Mouse (Mus musculus) T-helper 2 cell (primary cell): Measurements from ENCODE around the gene Snap23.

Experiments
- in situ Hi-C: fragments of 300-600 bp; cut with MboI, MseI; formaldehyde crosslinking; loops from one replicate; pipeline ENCODE4 v1.15.1; 2025; ENCODE audit warnings: high pct_unique_total_duplicates

Snap23 gene

DNA sequence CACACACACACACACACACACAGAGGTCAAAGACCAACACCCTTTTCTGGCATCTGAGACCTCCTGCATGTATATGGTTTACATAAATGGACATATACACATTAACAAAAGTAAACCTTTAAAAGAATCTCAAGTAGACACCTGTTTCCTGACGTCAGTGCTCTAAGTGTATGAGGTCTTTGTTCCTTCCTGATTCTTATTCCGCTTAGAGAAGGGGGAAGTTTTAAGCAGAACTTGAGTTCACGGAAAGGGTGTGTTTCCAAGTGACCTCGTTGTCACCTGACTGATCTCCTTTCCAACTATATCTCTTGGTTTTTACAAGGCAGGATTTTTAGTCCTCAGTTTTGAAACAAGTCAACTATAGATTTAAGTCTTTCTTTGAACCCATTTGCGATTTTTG lies 10.8 kb downstream of the Snap23 start:
- in situ Hi-C loops, result no loop called here

DNA sequence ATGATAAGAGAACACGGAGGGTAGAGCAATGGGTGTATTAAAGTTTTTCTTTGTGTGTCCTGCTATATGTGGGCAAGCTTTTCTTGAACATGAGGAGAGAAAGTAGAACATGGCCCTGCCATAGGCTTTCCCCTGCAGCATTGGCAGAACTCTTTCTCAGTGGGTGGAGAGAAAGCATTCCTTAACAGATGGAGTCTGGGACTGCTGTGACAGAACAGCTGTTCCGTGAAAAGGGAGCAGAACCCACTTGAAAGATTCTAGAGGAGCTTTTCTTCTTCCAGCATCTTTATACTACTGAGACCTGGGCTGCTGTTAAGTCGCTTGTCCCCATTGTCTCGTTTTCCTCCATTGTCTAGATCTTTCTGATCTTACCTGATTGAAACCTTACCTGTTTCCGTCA lies 22.3 kb downstream of the Snap23 start:
- in situ Hi-C loops, result no loop called here

DNA sequence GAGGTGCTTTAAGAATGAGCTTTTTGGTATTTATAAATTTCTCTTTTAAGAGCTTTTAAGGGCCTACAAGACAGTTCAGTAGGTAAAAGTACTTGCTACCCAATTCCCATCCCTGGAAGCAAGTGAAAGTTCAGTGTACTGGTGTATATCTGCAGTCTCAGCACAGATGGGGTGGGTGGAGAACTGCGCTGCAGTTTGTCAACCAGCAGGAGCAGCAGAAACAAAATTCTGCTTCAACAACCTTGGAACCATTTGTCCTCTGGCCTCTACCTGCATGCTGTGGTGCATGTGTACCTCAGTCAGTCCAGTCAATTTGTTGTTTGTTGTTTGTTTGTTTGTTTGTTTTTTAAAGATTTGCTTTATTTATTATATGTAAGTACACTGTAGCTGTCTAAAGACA lies 24.8 kb downstream of the Snap23 start:
- in situ Hi-C loops, result no loop called here

DNA sequence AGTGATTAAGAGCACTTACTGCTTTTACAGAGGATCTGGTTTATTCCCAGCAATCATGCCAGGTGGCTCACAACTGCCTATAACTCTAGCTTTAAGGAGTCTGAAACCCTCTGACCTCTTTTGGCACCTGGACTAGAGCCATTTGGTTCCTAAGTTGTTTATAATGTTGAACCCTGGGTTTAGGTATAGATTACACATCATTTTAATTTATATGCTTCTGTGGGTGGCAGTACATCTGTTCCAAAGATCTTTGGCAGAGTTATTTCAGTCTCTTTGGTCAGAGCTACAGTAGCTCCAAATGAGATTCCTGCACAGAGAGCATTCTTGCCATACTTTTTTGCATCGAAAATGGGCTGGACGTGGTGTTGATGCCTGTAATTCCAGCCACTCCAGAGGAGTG lies 30.3 kb downstream of the Snap23 start:
- in situ Hi-C loops, result no loop called here

DNA sequence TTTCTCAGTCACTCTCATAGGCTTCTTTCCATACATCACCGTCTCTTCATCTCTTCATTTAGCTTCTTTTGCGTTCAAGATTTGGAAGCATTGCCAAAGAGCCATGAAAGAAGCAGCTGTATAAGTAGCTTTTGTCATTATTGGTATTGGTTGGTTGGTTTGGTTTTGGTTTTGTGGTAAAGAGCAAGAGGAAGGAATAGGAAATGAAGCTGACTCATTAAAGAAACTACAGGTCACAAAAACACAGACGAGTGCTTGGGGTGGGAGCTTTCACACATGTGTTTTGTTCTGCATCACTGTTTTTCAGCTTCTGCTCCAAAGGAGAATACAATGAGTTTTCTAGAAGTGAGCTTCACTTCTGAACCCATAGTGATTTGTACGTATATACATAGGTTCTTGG lies 32.0 kb downstream of the Snap23 start:
- in situ Hi-C loops, result no loop called here

DNA sequence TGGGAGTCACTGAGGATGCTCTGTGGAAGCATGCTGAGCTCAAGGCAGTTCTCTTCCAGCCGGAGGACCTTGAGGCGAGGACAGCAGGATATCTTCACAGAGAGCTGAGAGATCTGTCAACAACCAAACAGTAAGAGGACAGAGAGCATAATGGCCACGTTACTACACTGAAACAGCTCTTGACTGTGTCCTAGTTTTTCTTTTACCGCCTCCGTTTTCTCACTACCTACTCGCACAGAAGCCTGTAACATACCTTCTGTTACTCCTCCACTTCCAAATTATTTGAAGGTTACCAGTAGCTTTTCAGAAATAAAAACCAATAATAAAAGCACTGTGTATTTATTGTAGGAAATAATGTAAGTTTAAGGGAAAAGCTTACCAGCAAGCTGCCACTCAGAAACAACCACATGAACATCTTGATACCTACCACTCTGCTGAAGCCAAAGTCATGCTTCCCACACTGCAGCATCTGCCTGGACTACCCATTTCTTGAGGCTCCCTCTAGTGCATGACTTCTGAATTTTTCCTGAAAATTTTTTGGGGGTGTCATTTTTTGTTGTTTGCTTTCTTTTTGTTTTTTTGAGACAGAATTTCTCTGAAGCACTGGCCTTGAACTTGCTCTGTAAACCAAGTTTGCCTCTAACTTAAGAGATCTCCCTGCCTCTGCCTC lies 38.7 kb downstream of the Snap23 start:
- in situ Hi-C loops, result loop anchor here (25.0 kb wide), 1 partner anchor 919 kb away; the partner anchor contains the start of gene Rtf1

DNA sequence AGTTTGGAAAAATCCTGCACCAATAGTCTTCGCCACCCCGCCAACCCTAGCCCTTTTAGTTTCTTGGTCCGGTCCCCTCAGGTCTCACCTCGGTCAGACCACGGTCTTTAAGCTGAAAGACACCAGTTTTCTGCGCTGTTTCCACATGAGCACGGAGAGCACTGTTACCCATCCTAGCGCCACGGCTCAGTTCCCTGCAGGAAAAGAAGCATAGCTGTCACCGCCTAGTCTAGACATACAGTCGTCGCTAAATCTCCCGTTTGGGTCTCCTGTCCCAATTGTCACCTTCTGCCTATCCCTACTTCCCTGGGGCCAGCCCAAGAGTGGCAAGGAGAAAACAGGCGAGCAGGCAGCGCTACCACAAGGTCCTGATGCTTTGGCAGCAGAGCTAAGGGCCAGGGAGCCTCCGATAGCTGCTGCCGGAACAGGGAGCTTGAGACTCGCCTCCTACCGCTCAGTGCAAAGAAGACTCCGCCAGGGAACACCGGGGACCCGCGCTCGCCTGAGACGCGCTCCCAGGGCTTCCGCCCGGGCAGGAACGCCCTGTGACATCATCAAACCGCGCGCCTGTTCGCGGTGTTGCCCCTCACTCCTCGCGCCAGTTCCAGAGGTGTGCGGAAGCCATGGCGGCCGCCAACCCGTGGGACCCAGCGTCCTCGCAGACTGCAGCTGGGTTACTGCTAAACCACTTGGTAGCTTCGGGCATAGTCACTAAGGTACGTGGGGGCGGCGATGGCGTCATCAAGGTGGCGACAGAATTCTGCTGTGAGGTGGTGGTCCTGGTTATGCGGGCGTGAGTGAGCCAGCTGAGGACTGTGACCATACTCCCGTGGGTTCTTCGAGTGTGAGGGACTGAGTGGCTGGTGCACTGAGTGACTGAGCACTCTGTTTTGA lies 41.6 kb downstream of the Snap23 start, which contains the start of the genes Haus2 and Lrrc57:
Gene Haus2, plus strand, starts transcription at position 554 of the 894 bp plus-strand sequence.
Gene Lrrc57, minus strand, starts transcription at position 691 of the 894 bp plus-strand sequence.
- in situ Hi-C loops, result loop anchor here (25.0 kb wide), 1 partner anchor 922 kb away; the partner anchor contains the start of gene Rtf1

DNA sequence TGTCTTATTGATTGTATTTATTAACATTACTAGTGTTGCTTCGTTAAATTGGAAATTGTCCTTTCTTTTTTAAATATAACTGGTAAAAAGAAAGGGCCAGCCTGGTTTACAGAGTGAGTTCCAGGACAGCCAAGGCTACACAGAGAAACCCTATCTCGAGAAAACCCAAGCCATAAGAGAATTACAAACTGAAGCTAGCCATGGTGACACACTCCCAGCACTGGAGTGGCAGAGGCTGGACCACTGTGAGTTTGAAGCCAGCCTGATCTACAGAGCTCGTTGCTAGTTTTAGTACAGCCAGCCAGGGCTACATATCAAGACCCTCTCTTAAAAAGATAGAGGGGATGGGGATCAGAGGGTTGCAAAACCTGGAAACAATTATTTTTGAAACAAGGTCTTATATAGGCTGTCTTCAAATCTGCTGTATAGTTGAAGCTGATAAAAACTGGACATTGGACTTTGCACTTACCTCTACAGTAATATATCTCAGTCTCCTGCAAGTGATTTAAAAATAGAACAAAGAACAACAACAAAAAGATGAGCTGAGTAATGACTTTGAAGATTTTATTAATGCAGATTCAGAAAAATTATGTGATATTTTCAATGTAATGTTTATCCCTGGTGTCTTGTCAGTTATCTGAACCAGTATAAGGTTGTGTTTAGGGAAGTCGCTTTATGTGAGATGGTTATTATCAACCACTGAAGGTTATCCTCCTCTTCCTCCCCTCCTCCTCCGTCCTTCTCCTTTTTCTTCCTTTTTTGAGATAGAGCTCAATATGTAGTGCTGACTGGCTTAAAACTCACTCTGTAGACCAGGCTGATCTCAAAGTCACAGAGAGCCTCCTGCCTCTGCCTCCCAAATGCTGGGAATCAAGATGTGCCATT lies 49.0 kb downstream of the Snap23 start:
- in situ Hi-C loops, result loop anchor here (25.0 kb wide), 1 partner anchor 929 kb away; the partner anchor contains the start of gene Rtf1

DNA sequence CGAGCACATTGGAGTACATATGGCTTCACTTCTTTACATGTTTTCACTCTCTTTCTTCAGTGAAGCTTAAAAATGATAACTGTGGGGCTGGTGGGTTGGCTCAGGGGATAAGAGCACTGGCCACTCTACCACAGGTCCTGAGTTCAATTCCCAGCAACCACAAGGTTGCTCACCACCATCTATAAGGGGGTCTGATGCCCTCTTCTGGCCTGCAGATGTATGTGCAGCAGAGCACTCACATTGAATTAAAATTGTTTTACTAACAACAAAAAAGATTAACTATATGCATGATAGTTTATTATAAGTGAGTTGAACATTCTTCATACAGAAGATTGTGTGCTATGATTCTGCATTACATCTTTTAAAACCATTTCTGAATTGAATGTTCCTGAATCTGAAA lies 52.1 kb downstream of the Snap23 start:
- in situ Hi-C loops, result loop anchor here (25.0 kb wide), 1 partner anchor 932 kb away; the partner anchor contains the start of gene Rtf1

DNA sequence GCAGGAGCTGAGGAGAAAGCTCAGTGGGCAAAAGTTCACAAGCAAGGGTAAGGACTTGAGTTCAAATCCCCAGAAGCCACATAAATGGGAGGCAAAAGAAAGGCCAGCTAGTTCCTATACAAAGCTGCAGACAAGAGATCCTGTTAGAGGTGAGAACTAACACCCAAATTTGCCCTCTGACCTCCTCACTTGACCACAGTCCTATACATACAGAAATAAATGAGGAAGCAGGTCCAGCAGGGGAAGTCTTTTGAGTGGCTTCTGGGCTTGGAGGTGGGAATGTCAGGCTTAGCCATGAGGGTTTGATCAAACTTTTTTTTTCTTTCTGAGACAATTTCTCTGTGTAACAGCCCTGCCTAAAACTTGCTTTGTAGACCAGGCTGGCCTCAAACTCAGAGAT lies 55.4 kb downstream of the Snap23 start:
- in situ Hi-C loops, result loop anchor here (25.0 kb wide), 1 partner anchor 936 kb away; the partner anchor contains the start of gene Rtf1

DNA sequence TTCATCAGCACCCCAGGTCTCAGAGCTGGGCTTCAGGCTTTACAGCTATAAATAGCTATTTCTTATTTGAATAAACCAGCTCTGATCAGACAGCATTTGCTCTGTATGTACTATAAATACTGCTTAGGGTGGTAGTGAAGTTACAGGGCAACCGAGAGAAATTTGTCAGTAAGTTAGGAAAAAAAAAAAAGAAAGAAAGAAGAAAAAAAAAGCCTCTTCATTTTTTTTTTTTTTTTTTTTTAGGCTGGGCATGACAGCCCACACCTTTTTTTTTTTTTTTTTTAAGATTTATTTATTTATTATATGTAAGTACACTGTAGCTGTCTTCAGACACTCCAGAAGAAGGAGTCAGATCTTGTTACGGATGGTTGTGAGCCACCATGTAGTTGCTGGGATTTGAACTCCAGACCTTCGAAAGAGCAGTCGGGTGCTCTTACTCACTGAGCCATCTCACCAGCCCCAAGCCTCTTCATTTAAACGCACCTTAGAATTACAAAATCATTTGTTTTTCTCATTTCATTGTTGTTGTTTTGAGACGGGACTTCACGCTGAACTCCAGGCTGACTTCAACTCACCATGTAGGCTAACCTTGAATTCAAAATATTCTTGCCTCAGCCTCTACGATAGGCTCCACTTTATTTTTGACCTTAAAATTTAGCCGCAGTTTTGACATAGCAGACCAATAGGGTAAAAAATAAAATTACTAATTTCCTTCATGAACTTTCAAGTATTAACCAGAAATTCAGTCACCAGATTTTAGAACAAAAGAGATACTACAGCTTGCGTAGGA lies 60.8 kb downstream of the Snap23 start:
- in situ Hi-C loops, result no loop called here

DNA sequence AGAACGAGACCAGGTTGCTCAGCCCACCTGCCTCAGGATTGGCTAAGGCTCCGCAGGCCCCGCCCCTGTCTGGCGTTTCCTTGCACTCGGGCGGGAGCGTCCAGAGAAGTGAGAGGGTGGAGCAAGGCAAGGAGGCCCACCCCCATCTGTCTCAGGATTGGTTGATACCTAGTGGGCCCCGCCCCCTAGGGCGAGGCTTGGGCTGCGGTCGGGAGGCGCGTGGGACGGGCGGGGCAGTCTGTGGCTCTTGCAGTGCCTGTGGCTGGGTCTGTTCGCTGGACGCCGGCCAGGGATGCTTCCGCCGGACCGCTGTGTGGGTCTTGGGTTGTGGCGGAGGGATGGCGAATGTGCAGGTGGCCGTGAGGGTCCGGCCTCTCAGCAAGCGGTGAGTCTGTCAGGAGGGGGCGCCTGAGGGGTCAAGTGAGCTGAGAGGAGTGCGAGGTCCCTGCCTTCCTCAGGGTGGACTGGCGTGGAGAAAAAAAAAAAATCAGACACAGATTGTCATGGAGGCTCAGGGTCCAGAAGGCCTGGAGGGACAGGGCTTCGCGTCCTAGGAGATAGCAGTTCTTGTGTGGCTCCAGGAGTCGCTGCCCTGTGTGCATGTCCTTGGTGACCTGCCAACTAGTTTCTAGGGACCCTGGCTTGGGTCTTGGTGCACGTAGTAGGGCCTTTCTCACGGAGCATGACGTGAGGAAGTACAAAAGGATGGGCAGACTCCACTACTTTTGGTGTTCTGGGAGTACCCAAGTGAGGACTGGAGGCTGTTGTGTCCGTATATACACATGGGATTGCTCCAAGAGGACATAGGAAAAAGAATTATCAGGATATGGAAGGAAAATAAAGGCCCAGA lies 61.6 kb downstream of the Snap23 start, which contains the start of gene Stard9:
Gene Stard9, plus strand, starts transcription at position 236 of the 850 bp plus-strand sequence.
- in situ Hi-C loops, result no loop called here

DNA sequence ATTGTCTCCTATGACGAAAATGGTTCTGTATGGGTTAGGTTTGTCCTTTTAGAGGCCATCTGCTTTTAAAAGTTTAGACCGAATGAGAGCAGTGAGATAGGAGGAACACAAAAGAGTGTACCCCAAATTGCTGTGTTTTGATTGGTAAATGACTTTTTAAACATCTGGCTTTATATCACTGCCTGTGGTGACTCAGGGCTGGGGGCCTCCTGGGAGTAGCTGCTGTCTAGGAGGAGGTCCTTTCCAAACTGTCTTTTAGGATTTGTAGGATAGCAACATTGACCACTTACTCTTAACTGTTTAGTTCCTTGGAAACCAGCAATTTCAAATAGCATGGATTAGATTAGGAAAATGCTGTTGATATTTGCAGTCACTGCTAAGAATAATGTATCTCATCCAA lies 62.8 kb downstream of the Snap23 start:
- in situ Hi-C loops, result loop anchor here (10.0 kb wide), 1 partner anchor 945 kb away; no protein-coding TSS in a partner anchor

DNA sequence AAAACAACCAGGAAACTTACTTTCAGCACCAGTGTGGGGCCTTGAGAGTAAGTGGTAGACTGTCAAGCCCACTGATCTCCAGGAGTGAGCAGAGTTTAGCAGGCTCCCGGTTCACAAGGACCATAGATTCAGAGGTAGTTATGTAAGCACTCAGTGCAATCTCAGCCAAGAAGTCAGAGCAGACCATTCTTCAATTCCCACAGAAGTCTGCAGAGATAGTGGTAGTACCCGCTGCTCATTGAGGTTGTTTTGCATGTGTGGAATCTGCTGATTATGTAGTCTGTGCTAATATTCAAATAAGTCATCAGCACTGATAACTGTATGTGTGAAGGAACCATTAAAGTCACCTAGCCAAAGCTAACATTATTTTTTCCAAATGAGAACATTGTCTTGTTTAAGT lies 63.2 kb downstream of the Snap23 start:
- in situ Hi-C loops, result loop anchor here (10.0 kb wide), 1 partner anchor 944 kb away; no protein-coding TSS in a partner anchor

DNA sequence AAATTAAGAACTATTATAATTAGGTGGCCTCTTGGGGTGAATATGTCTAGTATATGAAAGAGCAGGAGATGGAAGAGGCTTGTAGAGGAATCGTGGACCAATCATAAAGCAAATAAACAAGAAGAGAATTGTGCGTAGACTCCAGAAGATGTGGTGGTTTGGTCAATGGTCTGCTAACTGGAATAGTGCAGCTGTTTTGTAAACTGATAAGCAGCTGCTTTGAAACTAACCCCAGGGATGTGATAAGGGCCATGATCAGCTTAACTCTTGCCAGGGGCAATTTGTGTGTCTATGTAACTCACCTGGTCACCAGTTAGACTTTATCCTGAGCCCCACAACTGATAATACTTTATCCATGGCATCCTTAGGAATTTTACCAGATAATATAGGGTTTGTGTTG lies 64.0 kb downstream of the Snap23 start:
- in situ Hi-C loops, result loop anchor here (10.0 kb wide), 1 partner anchor 943 kb away; no protein-coding TSS in a partner anchor

DNA sequence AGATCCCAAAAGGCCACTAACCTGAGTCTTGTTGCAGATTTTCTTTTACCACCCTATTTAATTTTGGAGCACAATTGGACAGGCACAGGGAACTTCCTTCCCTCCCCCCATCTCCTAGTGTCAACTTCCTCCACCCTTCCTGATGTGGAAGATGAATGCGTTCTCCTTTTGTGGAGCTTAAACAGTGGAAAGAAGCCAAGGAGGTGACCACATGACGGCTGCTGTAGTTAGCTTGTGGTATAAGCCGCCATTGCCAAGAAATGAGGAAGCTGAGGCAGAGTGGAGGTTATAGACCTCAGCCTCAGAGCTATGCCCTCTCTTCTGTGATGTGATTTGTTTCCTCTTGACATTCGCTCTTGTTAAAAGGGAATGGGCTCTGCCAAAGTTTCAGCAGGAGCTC lies 64.5 kb downstream of the Snap23 start:
- in situ Hi-C loops, result loop anchor here (10.0 kb wide), 1 partner anchor 943 kb away; no protein-coding TSS in a partner anchor

DNA sequence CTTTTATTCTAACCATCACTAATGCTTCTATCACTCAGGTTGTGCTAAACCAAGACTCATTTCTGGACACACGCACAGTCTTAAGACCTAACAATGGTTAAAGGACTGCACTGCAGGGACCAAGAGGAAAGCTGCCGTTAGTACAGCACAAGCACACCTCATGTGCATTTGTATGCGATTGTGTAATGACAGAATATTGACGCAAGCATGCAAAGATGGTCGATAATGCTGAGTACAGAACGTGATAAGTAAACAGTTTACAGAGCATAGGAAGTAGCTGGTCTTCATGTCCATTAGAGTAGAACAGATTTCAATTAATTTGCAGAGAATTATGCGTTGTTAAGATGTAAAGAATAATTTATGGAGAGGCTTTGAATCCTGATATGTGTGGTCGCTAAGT lies 73.4 kb downstream of the Snap23 start:
- in situ Hi-C loops, result no loop called here

DNA sequence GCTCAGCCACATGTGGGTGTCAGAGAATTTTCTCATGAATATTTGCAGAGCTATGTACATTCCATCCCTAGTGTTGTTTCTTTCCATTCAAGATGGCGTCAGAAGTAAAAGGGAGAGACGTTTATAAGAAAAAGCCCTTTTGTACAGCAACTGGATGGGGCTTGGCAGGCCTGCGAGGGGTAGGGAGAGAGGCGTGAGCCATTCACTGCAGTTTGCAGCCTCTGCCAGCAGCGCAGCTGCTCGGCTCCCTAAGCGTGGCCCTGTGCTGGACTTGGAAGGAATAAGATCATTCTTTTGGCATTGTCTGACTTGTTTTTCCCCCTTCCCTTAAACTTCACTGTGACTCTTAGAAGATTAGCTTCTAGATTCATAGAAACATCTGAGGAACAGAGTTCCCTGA lies 76.4 kb downstream of the Snap23 start:
- in situ Hi-C loops, result no loop called here

DNA sequence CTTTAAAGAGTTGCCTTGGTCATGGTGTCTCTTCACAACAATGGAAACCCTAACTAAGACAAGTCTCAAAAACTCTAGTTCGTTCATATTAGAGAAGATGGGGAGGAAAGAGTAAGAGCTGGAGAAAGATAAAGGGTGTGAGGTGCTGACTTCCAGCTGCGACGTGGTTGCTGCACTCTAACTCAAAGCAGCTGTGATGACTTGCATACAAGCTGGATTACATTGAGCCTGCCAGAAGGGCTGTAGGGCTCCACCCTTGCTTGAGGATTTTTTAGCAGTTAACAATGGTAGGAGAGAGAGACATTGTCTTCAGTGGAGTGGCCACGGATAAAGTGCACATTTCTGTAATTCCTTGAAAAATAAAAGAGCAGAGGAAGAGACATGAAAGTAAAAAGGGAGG lies 79.3 kb downstream of the Snap23 start:
- in situ Hi-C loops, result no loop called here
